Mouse (Mus musculus): ENCODE data around the gene Eaf1. TPM values are rescaled to one million over a fixed set of nuclear protein-coding genes. Genes with fewer than 3 reads are reported as not detected.

Gene Eaf1
- polyA plus RNA-seq, 1 experiment from 2014 or later, result 12.5 TPM

- H3K27me3 ChIP-seq, result no peaks in the 10 kb centered on the region
- 72% methylated on average over 9 of the region's 9 CpGs for whole genome bisulfite sequencing
- ATAC-seq (ENCODE audit: low read depth), result no peak
- H3K36me3 ChIP-seq, result no peaks in the 10 kb centered on the region
- H3K4me3 ChIP-seq, result no peak overlapping the region
- no peak overlapping the region for H3K4me2 ChIP-seq
- no peak overlapping the region for H3K27ac ChIP-seq (replicated peaks)
- no peak overlapping the region for H3K9ac ChIP-seq
- H3K9me3 ChIP-seq, result no peaks in the 10 kb centered on the region
- peaks cover 5% of the 10 kb centered on the region; the same call in 1 of the 2 replicates for H3K4me1 ChIP-seq (replicated peaks)
Observed at GRCm38 (mm10) chr14:31557784-31558183, 63.6 kb downstream of the Eaf1 start.

DNA sequence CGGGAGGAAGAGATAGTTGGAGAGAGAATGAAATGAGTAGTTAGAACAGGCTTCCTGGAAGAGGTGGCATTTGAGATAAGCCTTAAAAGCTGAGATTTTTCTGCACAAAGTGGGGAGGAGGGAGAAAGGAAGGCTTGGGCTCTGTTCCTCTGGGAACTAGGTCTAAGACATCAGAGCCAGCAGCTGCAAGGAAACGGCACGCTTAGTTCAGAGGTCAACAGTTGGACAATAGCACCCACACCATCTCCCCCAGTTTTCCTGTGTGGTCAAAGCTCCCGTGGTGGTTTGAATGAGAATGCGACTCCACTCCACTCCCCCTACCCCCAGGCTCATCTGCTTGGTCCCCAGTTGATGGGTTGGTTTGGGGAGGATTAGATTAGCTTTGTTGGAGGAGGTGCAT, 65.0 kb downstream of the Eaf1 start:
- 57% methylated on average over 5 of the region's 5 CpGs for WGBS
- H3K4me2 ChIP-seq, result no peak overlapping the region

More for the DNA sequence above, 65.0 kb downstream of the Eaf1 start:
- no peak overlapping the region for H3K27ac ChIP-seq (replicated peaks)
- ATAC-seq (ENCODE audit: low read depth), result no peak
- peaks cover 5% of the 10 kb centered on the region; the same call in 1 of the 2 replicates for H3K4me1 ChIP-seq (replicated peaks)
- H3K4me3 ChIP-seq, result no peak overlapping the region
- H3K27me3 ChIP-seq, result no peaks in the 10 kb centered on the region
- H3K9ac ChIP-seq, result no peak overlapping the region
- H3K36me3 ChIP-seq, result no peaks in the 10 kb centered on the region
- H3K9me3 ChIP-seq, result no peaks in the 10 kb centered on the region

Other genes with a start within 250 kb of the Eaf1 start
- 12.2 and 13.2 TPM in 2 replicates for gene Phf7, start 243.1 kb upstream of the Eaf1 start, polyA plus RNA-seq (2015; fragmentation: Nextera tagmentation; extraction: Ambion mirVana)
- 95.9 and 97.2 TPM in 2 replicates for gene Bap1, start 242.9 kb upstream of the Eaf1 start, polyA plus RNA-seq (2015; fragmentation: Nextera tagmentation; extraction: Ambion mirVana)
- gene Dnah1, start 170.5 kb upstream of the Eaf1 start, polyA plus RNA-seq (2015; fragmentation: Nextera tagmentation; extraction: Ambion mirVana), result 3.4 and 4.3 TPM in 2 replicates
- gene Capn7, start 157.8 kb upstream of the Eaf1 start, polyA plus RNA-seq (2015; fragmentation: Nextera tagmentation; extraction: Ambion mirVana), result 74.1 and 77.6 TPM in 2 replicates
- gene Sh3bp5, start 58.3 kb upstream of the Eaf1 start, polyA plus RNA-seq (2015; fragmentation: Nextera tagmentation; extraction: Ambion mirVana), result 134 and 139 TPM in 2 replicates
- 49.1 and 56.3 TPM in 2 replicates for gene Mettl6, start 641 bp downstream of the Eaf1 start, polyA plus RNA-seq (2015; fragmentation: Nextera tagmentation; extraction: Ambion mirVana)
- gene Colq, start 96.9 kb downstream of the Eaf1 start, polyA plus RNA-seq (2015; fragmentation: Nextera tagmentation; extraction: Ambion mirVana), result 0.25 and 0.33 TPM in 2 replicates
- gene Gm49387, start 146.5 kb downstream of the Eaf1 start, polyA plus RNA-seq (2015; fragmentation: Nextera tagmentation; extraction: Ambion mirVana), result 0.73 TPM in 1 of 2 replicates, not detected in the other
- 16.9 and 17.8 TPM in 2 replicates for gene Btd, start 146.6 kb downstream of the Eaf1 start, polyA plus RNA-seq (2015; fragmentation: Nextera tagmentation; extraction: Ambion mirVana)
- gene Hacl1, start 146.9 kb downstream of the Eaf1 start, polyA plus RNA-seq (2015; fragmentation: Nextera tagmentation; extraction: Ambion mirVana), result 8.8 and 9.9 TPM in 2 replicates